Mouse (Mus musculus) layer of hippocampus, adult 9-10 months (tissue): ENCODE measurements around the gene Bmp15.

Experiments used
- DNase-seq: peaks from one replicate; pipeline ENCODE4 v3.0.0; 2022; ENCODE audit warnings: low spot score

Gene Bmp15

GRCm38 (mm10) chrX:6320621-6321020 is at the start of gene Bmp15:
Bmp15 (minus strand) TSS chrX:6320721.
- DNase-seq: no peak

GRCm38 (mm10) chrX:6368822-6369221 is 48.3 kb upstream of the Bmp15 start:
- no peak for DNase-seq

- no peak for DNase-seq
Measured at GRCm38 (mm10) chrX:6357503-6358114, 37.1 kb upstream of the Bmp15 start.

DNA sequence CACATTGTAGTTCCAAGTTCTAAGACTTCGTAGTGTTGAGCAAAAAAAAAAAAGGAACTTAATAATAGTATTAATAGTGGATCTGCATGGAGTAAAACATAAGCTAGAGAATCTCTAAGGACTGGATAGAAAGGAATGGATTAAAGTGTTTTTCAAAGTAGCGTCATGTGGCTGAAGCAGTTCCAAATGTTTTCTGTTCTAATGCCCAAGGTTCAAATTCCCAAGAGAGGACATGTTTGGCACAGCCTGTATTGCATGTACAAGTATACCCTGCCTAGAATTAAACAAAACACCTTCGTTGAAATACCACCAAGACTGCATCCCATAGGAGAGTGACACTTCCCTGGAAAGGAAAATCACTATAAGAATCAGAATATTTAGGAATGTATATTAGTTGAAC is 36.4 kb upstream of the Bmp15 start:
- no peak for DNase-seq

DNA sequence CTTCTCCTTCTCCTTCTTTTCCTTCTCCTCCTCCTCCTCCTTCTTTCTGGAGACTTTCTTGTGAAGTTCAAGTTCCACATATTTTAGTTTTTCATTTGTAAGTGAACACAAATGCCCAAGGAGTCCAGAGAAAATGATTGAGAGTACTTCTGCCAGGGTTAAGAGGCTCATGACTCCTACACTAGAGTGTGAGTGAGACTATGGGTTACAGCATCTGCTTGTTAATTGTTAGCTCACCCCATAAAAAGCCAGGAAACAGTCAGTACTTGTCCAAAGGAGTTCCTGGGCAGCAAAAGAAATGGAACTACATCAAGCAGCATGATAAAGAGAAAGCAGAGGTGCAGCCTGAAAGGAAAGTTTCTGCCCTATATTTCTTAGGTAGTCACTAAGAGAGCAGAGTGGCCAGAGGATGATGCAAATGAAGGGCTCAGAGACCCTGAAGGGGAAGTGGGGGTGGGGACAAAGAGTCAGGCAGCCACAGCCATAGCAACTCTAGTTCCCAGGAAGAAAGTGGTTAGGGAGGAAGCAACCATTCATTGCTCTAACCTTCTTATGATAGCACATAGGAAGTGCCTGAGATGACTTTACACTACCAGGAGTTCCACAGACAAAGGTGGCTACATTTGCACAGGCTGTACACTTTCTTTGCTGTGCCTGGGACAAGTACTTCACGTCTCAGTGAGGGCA is 24.9 kb upstream of the Bmp15 start:
- DNase-seq: no peak

GRCm38 (mm10) chrX:6324056-6324455 is 3.5 kb upstream of the Bmp15 start:
- no peak for DNase-seq

GRCm38 (mm10) chrX:6317747-6318146 is 2.8 kb downstream of the Bmp15 start:
- DNase-seq: no peak
